Mouse (Mus musculus): ENCODE measurements around the gene Mif4gd.

Gene Mif4gd

GRCm38 (mm10) chr11:115632862-115633261 is 20.1 kb upstream of the Mif4gd start:
- no peak for DNase-seq (ENCODE audit: low spot score)

GRCm38 (mm10) chr11:115632247-115632646 is 19.5 kb upstream of the Mif4gd start:
- DNase-seq (ENCODE audit: low spot score): no peak

- DNase-seq (ENCODE audit: low spot score): no peak
Measured at GRCm38 (mm10) chr11:115631505-115631890, 18.7 kb upstream of the Mif4gd start.

- no peak for DNase-seq (ENCODE audit: low spot score)
Measured at GRCm38 (mm10) chr11:115630532-115631504, 18.0 kb upstream of the Mif4gd start.

GRCm38 (mm10) chr11:115629734-115630531 is 17.2 kb upstream of the Mif4gd start:
- no peak for DNase-seq (ENCODE audit: low spot score)

GRCm38 (mm10) chr11:115628465-115629101 is 15.8 kb upstream of the Mif4gd start:
- DNase-seq (ENCODE audit: low spot score): no peak

DNA sequence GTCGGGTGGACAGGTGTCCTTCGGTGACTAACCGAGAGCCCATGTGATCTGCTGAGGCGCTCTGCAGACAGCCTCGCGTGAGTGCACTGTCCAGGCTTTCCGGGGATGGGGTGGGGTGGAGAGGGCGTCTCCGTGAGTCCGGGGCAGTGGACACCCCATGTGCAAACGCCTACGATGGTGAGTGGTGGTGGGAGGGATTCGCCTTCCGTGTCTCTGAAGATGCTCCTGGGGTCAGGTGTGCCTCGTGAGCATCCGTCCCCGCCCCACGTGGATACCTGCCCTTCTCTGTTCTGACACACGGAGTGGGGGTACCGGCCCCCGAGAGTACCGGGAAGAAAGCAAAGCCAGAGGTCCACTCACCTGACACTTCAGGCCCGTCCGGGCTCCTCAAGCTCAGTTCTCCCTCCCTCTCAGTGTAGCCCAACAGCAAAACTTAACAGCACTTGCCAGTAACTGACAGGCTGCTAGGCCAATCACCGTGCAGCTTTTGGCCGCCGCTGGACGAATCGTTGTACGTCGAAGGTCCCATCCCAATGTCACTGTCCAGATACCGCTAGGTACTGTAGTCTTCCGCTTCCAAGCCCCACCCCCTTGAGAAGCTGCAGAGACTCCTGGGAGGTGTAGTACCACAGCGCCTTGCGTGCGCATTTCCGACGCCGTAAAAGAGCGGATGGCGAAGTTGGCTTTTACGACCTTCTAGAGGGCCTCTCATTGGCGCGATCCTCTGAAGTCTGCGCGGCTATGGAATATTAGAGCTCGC is 15.1 kb upstream of the Mif4gd start, which contains the start of gene Slc25a19:
TSS of gene Slc25a19 (minus strand) at position 591 of the 760 bp plus-strand sequence.
- DNase-seq (ENCODE audit: low spot score): peak; percentile 95

GRCm38 (mm10) chr11:115626824-115627616 is 14.3 kb upstream of the Mif4gd start:
- DNase-seq (ENCODE audit: low spot score): no peak

DNA sequence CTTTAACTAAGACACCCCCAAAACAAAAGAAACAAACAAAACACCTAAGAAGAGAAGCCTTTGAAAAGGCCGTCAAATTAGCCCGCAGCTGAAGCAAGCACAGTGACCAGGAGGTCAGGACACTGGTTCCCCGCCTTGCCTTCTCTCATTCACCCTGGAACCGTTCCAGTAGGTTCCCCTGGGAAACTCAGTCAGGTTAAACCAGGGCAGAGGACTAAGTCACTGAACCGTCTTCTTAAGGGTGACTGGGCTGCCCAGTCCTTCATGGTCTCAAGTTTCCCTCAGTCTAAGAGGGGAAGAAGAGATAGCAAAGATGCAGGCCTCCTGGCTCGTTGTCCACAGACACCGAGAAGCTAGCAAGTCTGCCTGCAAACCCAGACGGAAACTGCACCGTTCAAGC is 13.1 kb upstream of the Mif4gd start:
- DNase-seq (ENCODE audit: low spot score): no peak

DNA sequence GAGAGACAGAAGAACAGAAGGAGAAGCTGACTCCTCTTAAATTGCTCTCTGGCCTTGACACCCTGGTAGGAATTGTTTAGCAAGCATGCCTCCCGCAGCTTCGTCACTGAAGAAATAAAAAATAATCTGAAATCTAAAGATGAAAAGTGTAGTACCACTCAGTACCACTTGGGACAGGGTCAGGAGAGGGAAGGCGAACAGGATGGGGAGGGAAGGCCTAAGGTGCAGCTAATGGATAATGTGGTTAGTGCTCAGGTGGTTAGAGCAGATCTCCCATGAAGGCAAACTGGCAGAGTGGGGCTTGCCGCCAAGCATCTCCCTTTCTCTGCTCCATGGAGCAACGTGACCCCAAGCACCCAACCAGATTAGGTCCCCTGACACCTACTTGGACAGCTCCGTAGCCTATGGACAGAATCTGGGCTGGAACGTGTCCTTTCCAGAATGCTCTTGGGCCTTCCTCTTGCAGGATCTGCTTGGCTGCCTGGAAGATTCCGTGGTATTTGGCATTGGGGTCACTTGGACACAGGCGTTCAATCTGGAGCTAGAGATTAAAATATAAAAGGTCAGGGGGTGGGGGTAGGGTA is 10.8 kb upstream of the Mif4gd start:
- DNase-seq (ENCODE audit: low spot score): no peak

GRCm38 (mm10) chr11:115619949-115620348 is 7.2 kb upstream of the Mif4gd start:
- DNase-seq (ENCODE audit: low spot score): no peak

DNA sequence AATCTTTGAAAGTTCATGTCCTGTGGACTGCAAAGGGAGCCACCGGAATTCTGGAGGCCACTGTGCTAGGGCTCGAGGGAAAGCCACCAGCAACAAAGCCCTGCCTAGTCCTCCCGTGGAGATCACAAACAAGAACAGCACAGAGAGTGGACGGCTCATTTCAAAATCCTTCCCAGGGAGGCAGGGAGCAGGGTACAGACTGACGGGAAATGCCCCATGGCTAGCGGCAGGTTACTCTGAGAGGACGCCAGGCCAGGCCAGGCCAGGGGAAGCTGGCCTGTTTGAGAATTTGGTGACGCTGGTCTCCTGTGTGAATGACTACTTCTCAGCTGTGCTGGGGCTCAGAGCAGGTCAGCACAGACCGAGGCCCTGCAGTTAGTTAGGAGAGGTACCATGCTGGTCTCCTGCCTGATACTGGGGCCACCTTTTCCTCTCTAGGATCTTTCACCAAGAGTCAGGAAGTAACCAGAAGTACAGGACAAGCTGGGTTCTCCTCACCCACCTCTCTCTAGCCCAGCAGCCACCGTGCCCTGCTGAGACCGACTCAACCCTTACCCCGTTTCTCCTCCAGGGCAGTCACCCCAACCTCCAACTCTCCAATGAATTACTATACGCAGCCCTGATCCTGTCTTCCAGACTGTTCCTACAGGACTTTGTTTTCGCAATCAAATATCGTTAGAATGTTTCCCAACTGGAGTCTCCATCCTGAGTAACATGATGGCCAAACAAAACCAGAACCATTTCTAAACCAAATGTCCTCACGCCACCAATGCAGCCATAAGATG is 6.2 kb upstream of the Mif4gd start:
- DNase-seq (ENCODE audit: low spot score): no peak

GRCm38 (mm10) chr11:115618001-115618400 is 5.2 kb upstream of the Mif4gd start:
- DNase-seq (ENCODE audit: low spot score): no peak

GRCm38 (mm10) chr11:115616893-115617292 is 4.1 kb upstream of the Mif4gd start:
- no peak for DNase-seq (ENCODE audit: low spot score)

DNA sequence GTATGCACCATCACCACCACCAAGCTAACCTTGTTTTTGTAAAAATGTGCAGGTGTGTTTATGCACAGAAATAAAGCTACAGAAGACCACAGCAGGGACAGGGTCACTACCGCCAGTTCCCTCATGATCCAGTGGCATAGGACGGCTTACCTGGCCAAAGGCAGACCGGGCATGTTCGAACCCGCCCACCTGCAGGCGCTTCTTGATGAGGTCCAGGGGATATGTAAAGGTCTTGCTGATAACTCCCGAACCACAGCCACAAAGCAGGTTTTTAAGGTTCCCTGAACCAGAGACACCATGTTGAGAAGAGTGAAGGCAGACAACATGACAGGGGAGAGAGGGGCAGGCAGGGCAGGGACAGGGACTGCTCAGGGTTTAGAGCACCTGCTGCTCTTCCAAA is 3.6 kb upstream of the Mif4gd start:
- DNase-seq (ENCODE audit: low spot score): no peak

DNA sequence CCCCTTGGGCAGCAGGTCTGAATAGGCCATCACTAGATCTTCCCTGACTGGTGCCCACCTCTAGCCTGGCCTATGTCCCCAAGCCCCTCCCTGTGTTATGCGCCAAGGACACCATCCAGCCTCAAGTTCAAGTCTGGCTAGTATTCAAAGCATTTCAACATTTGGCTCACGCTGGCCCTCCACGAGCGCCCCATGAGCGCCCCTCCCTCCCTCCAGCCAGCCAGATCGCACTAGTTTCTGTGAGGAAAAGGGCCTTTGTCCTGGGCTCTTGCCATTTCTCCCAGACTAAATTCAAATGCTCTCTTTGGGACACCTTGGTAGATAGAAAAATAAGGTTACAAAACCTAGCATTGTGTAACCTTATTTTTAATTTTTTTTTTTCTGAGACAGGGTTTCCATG is 3.1 kb upstream of the Mif4gd start:
- DNase-seq (ENCODE audit: low spot score): no peak

DNA sequence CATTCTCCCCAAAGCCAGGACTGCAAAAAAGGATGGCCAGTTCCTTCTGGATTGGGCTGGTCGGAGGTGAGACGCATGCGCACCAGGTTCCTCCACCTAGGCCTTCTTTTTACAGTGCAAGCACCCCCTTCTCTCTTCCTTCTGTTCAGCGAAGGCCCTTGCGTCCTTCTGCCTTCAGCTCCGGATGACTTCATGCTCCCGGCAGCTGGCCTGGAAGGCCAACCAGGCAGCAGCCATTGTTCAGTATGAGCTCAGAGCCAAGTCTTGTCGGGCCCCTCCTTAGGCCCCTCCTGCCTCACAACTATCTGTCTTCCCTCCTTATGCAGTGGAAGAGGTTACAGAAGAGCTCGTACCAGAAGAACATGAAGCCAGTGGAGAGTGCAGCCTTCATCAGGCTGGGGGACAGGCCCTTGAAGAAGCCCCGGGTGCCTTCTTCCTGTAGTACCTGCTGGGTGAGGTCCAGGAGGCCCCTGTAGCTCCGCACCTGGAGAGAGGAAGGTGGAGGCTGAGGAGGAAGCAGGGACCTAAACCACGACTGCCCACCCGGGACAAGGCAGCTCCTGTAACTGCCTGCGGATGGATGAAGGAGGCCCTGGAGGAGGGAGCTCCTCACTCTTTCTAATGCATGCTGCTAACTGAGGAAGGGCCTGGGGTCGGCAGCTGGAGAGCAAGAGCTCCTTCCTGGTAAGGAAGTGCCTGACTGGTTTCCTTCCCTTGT is 2.5 kb upstream of the Mif4gd start:
- DNase-seq (ENCODE audit: low spot score): no peak

GRCm38 (mm10) chr11:115614346-115615107 is 1.8 kb upstream of the Mif4gd start:
- DNase-seq (ENCODE audit: low spot score): peak; percentile 35

All from ovary, postnatal 10 days (tissue).